In the genomic region with DNA sequence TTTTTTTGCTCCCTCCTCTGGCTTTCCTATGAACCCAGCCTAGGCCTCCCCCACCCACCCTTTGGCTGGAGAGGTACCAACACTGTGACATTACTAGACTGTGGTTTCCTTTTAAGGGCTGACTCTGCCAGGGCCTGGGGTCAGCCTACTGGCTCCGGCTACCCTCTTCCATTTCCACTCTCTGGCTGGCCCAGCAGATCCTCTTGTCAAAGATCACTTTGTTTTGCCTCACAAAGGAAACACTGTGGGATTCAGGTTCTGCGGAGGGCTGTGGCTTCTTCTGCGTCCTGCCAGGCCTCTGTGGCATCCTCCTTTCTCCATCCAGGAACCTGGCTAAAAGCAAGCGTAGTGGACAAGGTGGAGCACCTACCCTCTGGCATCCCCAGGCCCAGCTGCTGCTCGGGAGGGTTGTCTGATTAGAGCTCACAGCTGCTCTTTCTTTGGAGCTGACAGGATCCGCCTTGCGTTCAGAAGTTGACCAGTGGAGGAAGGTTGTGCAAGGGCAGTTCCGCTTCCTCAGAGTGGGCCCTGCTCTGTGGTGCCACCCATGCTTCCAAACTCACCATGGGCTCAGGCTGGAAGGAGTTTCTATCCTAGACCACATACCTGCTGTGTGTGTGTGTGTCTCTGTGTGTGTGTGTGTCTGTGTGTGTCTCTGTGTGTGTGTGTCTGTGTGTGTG, we compare ENCODE assay signal across 16 mouse cellular contexts. TPM values are rescaled to one million over a fixed set of nuclear protein-coding genes. Genes with fewer than 3 reads are reported as not detected.
DNase-seq lines count a peak whose midpoint lies in the region; ATAC-seq and TF ChIP-seq lines count a peak whose summit lies in the region.
"Had no signal": no experiment of that assay in that cellular context is flagged by ENCODE, and none has a peak within 500 bp of the region (broad histone marks: within the 10 kb centered on the region; RNA-seq: fewer than 3 reads in every experiment).

No protein-coding gene starts in this region.

- 56% methylated on average over 8 of the region's 8 CpGs for WGBS in hindbrain, embryonic 16.5 days
- WGBS in hindbrain, embryonic 12.5 days, result 57% methylated on average over 8 of the region's 8 CpGs
- 62% methylated on average over 8 of the region's 8 CpGs for WGBS in spleen, adult 2 months
- 71% methylated on average over 8 of the region's 8 CpGs for WGBS in limb, embryonic 14.5 days
- WGBS in kidney, embryonic 14.5 days, result 77% methylated on average over 8 of the region's 8 CpGs
- 65% methylated on average over 8 of the region's 8 CpGs for WGBS in forebrain, embryonic 16.5 days

- no peak for DNase-seq in spleen, adult 2 months (ENCODE audit: low read depth in 1 of 2, low spot score in 2 of 2)
- DNase-seq in spleen, postnatal 36 days (ENCODE audit: low spot score in 2 of 2), result no peak
- DNase-seq in limb, embryonic 14.5 days (ENCODE audit: low spot score), result no peak
- no peak for DNase-seq in cerebellum, adult 9-11 months
- DNase-seq: adrenal gland, adult 2 months; cerebellum, adult 11 months; kidney, postnatal 4 days; midbrain, embryonic 14.5 days had no signal

- no peaks in the 10 kb centered on the region for H3K9me3 ChIP-seq in hindbrain, embryonic 16.5 days (ENCODE audit: control insufficient read depth, low read length)
- no peaks in the 10 kb centered on the region for H3K9me3 ChIP-seq in hindbrain, embryonic 12.5 days (replicated peaks)
- H3K9me3 ChIP-seq in limb, embryonic 14.5 days (ENCODE audit: control insufficient read depth, low read length), result no peaks in the 10 kb centered on the region
- no peaks in the 10 kb centered on the region for H3K9me3 ChIP-seq in kidney, embryonic 14.5 days (ENCODE audit: control insufficient read depth, low read length)
- H3K9me3 ChIP-seq in forebrain, embryonic 16.5 days (ENCODE audit: control insufficient read depth, low read length), result no peaks in the 10 kb centered on the region
- H3K9me3 ChIP-seq: embryonic facial prominence, embryonic 15.5 days; heart, embryonic 10.5 days; intestine, embryonic 15.5 days had no signal

- H3K36me3 ChIP-seq in hindbrain, embryonic 16.5 days (ENCODE audit: control insufficient read depth, insufficient read depth, low read length), result no peaks in the 10 kb centered on the region
- no peaks in the 10 kb centered on the region for H3K36me3 ChIP-seq in hindbrain, embryonic 12.5 days
- no peaks in the 10 kb centered on the region for H3K36me3 ChIP-seq in spleen, adult 2 months (ENCODE audit: control insufficient read depth, insufficient read depth, low read length)
- H3K36me3 ChIP-seq in limb, embryonic 14.5 days (ENCODE audit: control insufficient read depth, insufficient read depth, low read length), result no peaks in the 10 kb centered on the region
- no peaks in the 10 kb centered on the region for H3K36me3 ChIP-seq in kidney, embryonic 14.5 days (ENCODE audit: control insufficient read depth, insufficient read depth, low read length)
- H3K36me3 ChIP-seq in forebrain, embryonic 16.5 days (ENCODE audit: control insufficient read depth, insufficient read depth), result no peaks in the 10 kb centered on the region
- H3K36me3 ChIP-seq: embryonic facial prominence, embryonic 15.5 days; intestine, embryonic 15.5 days had no signal

- no peaks in the 10 kb centered on the region for H3K27me3 ChIP-seq in hindbrain, embryonic 16.5 days (replicated peaks; ENCODE audit: control insufficient read depth, insufficient read depth, low read length)
- H3K27me3 ChIP-seq in hindbrain, embryonic 12.5 days, result no peaks in the 10 kb centered on the region
- H3K27me3 ChIP-seq in spleen, adult 2 months (ENCODE audit: control insufficient read depth, insufficient read depth, low read length), result no peaks in the 10 kb centered on the region
- H3K27me3 ChIP-seq in limb, embryonic 14.5 days (ENCODE audit: control insufficient read depth, insufficient read depth, low read length), result no peaks in the 10 kb centered on the region
- no peaks in the 10 kb centered on the region for H3K27me3 ChIP-seq in kidney, embryonic 14.5 days (ENCODE audit: control insufficient read depth, insufficient read depth, low read length)
- no peaks in the 10 kb centered on the region for H3K27me3 ChIP-seq in forebrain, embryonic 16.5 days (replicated peaks; ENCODE audit: control insufficient read depth, insufficient read depth, low read length)
- H3K27me3 ChIP-seq: embryonic facial prominence, embryonic 15.5 days; intestine, embryonic 15.5 days had no signal

- peak overlapping the region; percentile 3; the same call in 1 of the 2 replicates for H3K9ac ChIP-seq in hindbrain, embryonic 16.5 days (ENCODE audit: low read depth, low read length)
- H3K9ac ChIP-seq in hindbrain, embryonic 12.5 days, result no peak overlapping the region
- H3K9ac ChIP-seq in limb, embryonic 14.5 days (ENCODE audit: low read depth, low read length, severe bottlenecking), result no peak overlapping the region
- H3K9ac ChIP-seq in kidney, embryonic 14.5 days (ENCODE audit: low read depth, low read length), result no peak overlapping the region
- H3K9ac ChIP-seq in forebrain, embryonic 16.5 days (replicated peaks; ENCODE audit: low read depth, low read length), result no peak overlapping the region
- H3K9ac ChIP-seq: embryonic facial prominence, embryonic 15.5 days; intestine, embryonic 15.5 days had no signal

- ATAC-seq in hindbrain, embryonic 16.5 days, result no peak
- ATAC-seq in hindbrain, embryonic 12.5 days (ENCODE audit: low FRiP score), result no peak
- ATAC-seq in limb, embryonic 14.5 days (ENCODE audit: low FRiP score, low read depth), result peak; percentile 23; the same call in 1 of the 2 replicates
- ATAC-seq in kidney, embryonic 14.5 days (ENCODE audit: low FRiP score, low TSS enrichment), result no peak
- ATAC-seq in forebrain, embryonic 16.5 days, result no peak
- ATAC-seq: intestine, embryonic 15.5 days had no signal

- H3K4me2 ChIP-seq in hindbrain, embryonic 16.5 days (ENCODE audit: low read length), result no peak overlapping the region
- H3K4me2 ChIP-seq in hindbrain, embryonic 12.5 days (replicated peaks), result no peak overlapping the region
- no peak overlapping the region for H3K4me2 ChIP-seq in limb, embryonic 14.5 days (replicated peaks; ENCODE audit: low read depth, low read length, severe bottlenecking)
- no peak overlapping the region for H3K4me2 ChIP-seq in kidney, embryonic 14.5 days (replicated peaks; ENCODE audit: low read depth, low read length)
- H3K4me2 ChIP-seq in forebrain, embryonic 16.5 days (ENCODE audit: low read length), result no peak overlapping the region
- H3K4me2 ChIP-seq: embryonic facial prominence, embryonic 15.5 days; intestine, embryonic 15.5 days had no signal

- TF ChIP-seq POLR2A in spleen, adult 2 months (IDR thresholded peaks at IDR 0.05; ENCODE audit: low read depth, low read length), result no peak
- no peak for TF ChIP-seq POLR2A in limb, embryonic 14.5 days (IDR thresholded peaks at IDR 0.05; ENCODE audit: borderline replicate concordance, extremely low read depth, insufficient read depth, insufficient read length)

- H3K4me1 ChIP-seq in hindbrain, embryonic 16.5 days (ENCODE audit: control insufficient read depth, insufficient read depth, low read depth, low read length), result no peaks in the 10 kb centered on the region; the same call in 1 of the 2 replicates
- H3K4me1 ChIP-seq in hindbrain, embryonic 12.5 days, result no peaks in the 10 kb centered on the region
- H3K4me1 ChIP-seq in spleen, adult 2 months (ENCODE audit: control insufficient read depth, insufficient read depth, insufficient read length), result peaks cover 20% of the 10 kb centered on the region; the same call in 1 of the 2 replicates
- H3K4me1 ChIP-seq in limb, embryonic 14.5 days (ENCODE audit: control insufficient read depth, insufficient read depth, low read length), result no peaks in the 10 kb centered on the region
- H3K4me1 ChIP-seq in kidney, embryonic 14.5 days (ENCODE audit: control insufficient read depth, insufficient read depth, low read length), result no peaks in the 10 kb centered on the region
- H3K4me1 ChIP-seq in forebrain, embryonic 16.5 days (replicated peaks; ENCODE audit: control insufficient read depth, insufficient read depth, low read length), result no peaks in the 10 kb centered on the region
- H3K4me1 ChIP-seq: embryonic facial prominence, embryonic 15.5 days; intestine, embryonic 15.5 days had no signal

- no peak overlapping the region for H3K4me3 ChIP-seq in hindbrain, embryonic 16.5 days (ENCODE audit: low read length)
- no peak overlapping the region for H3K4me3 ChIP-seq in hindbrain, embryonic 12.5 days
- no peak overlapping the region for H3K4me3 ChIP-seq in spleen, adult 2 months (ENCODE audit: extremely low read depth, insufficient read depth, insufficient read length)
- no peak overlapping the region for H3K4me3 ChIP-seq in limb, embryonic 14.5 days (replicated peaks; ENCODE audit: low read length)
- H3K4me3 ChIP-seq in kidney, embryonic 14.5 days (ENCODE audit: low read length), result no peak overlapping the region
- H3K4me3 ChIP-seq in forebrain, embryonic 16.5 days (replicated peaks; ENCODE audit: low read length), result no peak overlapping the region
- H3K4me3 ChIP-seq: embryonic facial prominence, embryonic 15.5 days; heart, embryonic 10.5 days; intestine, embryonic 15.5 days had no signal

- no peak overlapping the region for H3K27ac ChIP-seq in hindbrain, embryonic 16.5 days (ENCODE audit: low read depth, low read length)
- no peak overlapping the region for H3K27ac ChIP-seq in hindbrain, embryonic 12.5 days
- H3K27ac ChIP-seq in spleen, adult 2 months (ENCODE audit: insufficient read depth, low read length), result 0 out of 2 replicates have a peak overlapping the region, but pooled peaks have one; percentile 35
- H3K27ac ChIP-seq in limb, embryonic 14.5 days (replicated peaks; ENCODE audit: low read depth, low read length), result no peak overlapping the region
- H3K27ac ChIP-seq in kidney, embryonic 14.5 days (ENCODE audit: low read depth, low read length), result no peak overlapping the region
- H3K27ac ChIP-seq in forebrain, embryonic 16.5 days (ENCODE audit: low read length), result no peak overlapping the region
- H3K27ac ChIP-seq: embryonic facial prominence, embryonic 15.5 days; heart, embryonic 10.5 days; intestine, embryonic 15.5 days had no signal

- no peak for TF ChIP-seq CTCF in spleen, adult 2 months (IDR thresholded peaks at IDR 0.05; ENCODE audit: extremely low read depth, insufficient read depth, insufficient read length, insufficient replicate concordance)

RNA-seq across cellular contexts. Expression of a gene that starts 38.2 kb away (rescaled TPM):
- polyA plus RNA-seq in hindbrain, embryonic 16.5 days (2015; fragmentation: Nextera tagmentation; extraction: Ambion mirVana), result 0.04 TPM in 2 replicates
- polyA plus RNA-seq in hindbrain, embryonic 12.5 days (2016; fragmentation: Nextera tagmentation; extraction: Ambion mirVana), result not detected in 2 replicates
- not detected in 2 replicates for polyA plus RNA-seq in spleen, adult 2 months (2012; rRNA removed)
- polyA plus RNA-seq in limb, embryonic 14.5 days (2012; rRNA removed), result under 0.01 TPM in 1 of 2 replicates, not detected in the other
- polyA plus RNA-seq in limb, embryonic 14.5 days (2014; fragmentation: Nextera tagmentation; extraction: Ambion mirVana), result 0.01 TPM in 1 of 2 replicates, not detected in the other
- 0.08 TPM in 1 of 2 replicates, not detected in the other for polyA plus RNA-seq in kidney, embryonic 14.5 days (2014; fragmentation: Nextera tagmentation; extraction: Ambion mirVana)
- 0.20 TPM in 1 of 2 replicates, not detected in the other for polyA plus RNA-seq in forebrain, embryonic 16.5 days (2015; fragmentation: Nextera tagmentation; extraction: Ambion mirVana)
- polyA plus RNA-seq: adrenal gland, adult 2 months; intestine, embryonic 15.5 days; liver, adult 2 months; midbrain, embryonic 14.5 days had no signal

RNA-seq across cellular contexts. Expression of a gene that starts 39.5 kb away (rescaled TPM):
- 1.6 and 1.9 TPM in 2 replicates for polyA plus RNA-seq in hindbrain, embryonic 16.5 days (2015; fragmentation: Nextera tagmentation; extraction: Ambion mirVana)
- 2.9 and 3.4 TPM in 2 replicates for polyA plus RNA-seq in hindbrain, embryonic 12.5 days (2016; fragmentation: Nextera tagmentation; extraction: Ambion mirVana)
- polyA plus RNA-seq in spleen, adult 2 months (2012; rRNA removed), result 25.6 and 29.1 TPM in 2 replicates
- polyA plus RNA-seq in limb, embryonic 14.5 days (2012; rRNA removed), result 2.9 TPM in 2 replicates
- 1.2 and 1.4 TPM in 2 replicates for polyA plus RNA-seq in limb, embryonic 14.5 days (2014; fragmentation: Nextera tagmentation; extraction: Ambion mirVana)
- polyA plus RNA-seq in kidney, embryonic 14.5 days (2014; fragmentation: Nextera tagmentation; extraction: Ambion mirVana), result 0.80 and 0.85 TPM in 2 replicates
- 0.65 and 0.91 TPM in 2 replicates for polyA plus RNA-seq in forebrain, embryonic 16.5 days (2015; fragmentation: Nextera tagmentation; extraction: Ambion mirVana)
